Mouse (Mus musculus): ENCODE measurements at regions not wholly inside any gene's neighbourhood (a gene's known extent, or its start where the extent isn't known, plus 50 kb on each side); places are given as distances from the start of the nearest gene placed in this dataset.

DNA sequence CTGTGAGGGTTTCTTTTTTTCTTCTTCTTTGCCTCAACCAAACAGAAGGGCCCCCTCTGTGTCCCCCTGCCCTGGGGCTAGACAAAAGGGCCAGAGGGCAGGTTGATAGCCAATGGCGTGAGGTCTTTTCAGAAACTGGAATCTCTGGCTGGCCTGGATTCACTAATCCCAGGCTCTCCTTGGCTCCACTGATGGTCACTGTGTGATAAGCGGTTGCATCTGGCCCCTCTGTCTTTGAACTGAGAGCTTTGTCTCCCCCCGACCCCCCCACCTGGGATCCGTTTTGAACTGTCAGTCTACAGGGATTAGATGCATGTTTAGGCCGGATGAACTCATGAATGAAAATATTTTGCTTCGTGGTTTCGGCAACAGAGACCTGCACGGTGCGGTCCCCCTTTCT, 112.6 kb upstream of the Pitx1 start:
- TF ChIP-seq POLR2A (IDR thresholded peaks at IDR 0.05; ENCODE audit: control insufficient read depth, extremely low read depth, insufficient read depth, low read length, poor library complexity) (no peak), CTCF (IDR thresholded peaks at IDR 0.05; ENCODE audit: borderline replicate concordance, control insufficient read depth, extremely low read depth, insufficient read depth, low read length, poor library complexity) (no peak)
- H3K27me3 ChIP-seq (ENCODE audit: control insufficient read depth, insufficient read depth, low read length) = no peaks in the 10 kb centered on the region
- 90% methylated on average over 9 of the region's 9 CpGs for WGBS
- H3K4me1 ChIP-seq (replicated peaks; ENCODE audit: control insufficient read depth, insufficient read depth, low read length) = no peaks in the 10 kb centered on the region
- H3K36me3 ChIP-seq (ENCODE audit: control insufficient read depth, insufficient read depth, low read length) = no peaks in the 10 kb centered on the region
- no peak overlapping the region for H3K4me3 ChIP-seq (ENCODE audit: control insufficient read depth, insufficient read depth, low read length)
- no peak for DNase-seq
- no peak overlapping the region for H3K27ac ChIP-seq (ENCODE audit: control insufficient read depth, insufficient read depth, low read length)

DNA sequence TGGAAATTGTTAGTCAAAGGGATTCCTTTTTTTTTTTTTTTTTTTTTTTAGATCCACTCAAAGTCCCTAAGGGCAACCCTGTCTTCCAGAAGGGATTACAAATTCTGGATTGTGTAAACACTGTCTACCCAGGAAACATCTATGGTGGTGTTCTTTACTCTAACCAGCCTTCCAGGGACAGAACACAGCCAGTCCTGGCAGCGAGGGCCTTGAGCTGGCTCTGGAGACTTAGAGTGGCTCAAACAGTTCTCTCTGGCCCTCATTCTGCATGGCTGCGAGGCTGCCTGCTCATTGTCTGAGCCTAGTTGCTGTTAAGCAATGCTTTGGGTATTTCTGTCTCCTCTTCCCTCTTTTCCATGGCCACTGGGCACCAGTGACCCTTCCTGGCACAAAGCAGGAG, 112.2 kb upstream of the Pitx1 start:
- 77% methylated on average over 2 of the region's 2 CpGs for WGBS
- Histone ChIP-seq H3K4me1 (replicated peaks; ENCODE audit: control insufficient read depth, insufficient read depth, low read length) (no peaks in the 10 kb centered on the region), H3K27ac (ENCODE audit: control insufficient read depth, insufficient read depth, low read length) (no peak overlapping the region), H3K27me3 (ENCODE audit: control insufficient read depth, insufficient read depth, low read length) (no peaks in the 10 kb centered on the region), H3K36me3 (ENCODE audit: control insufficient read depth, insufficient read depth, low read length) (no peaks in the 10 kb centered on the region), H3K4me3 (ENCODE audit: control insufficient read depth, insufficient read depth, low read length) (no peak overlapping the region)
- TF ChIP-seq CTCF (IDR thresholded peaks at IDR 0.05; ENCODE audit: borderline replicate concordance, control insufficient read depth, extremely low read depth, insufficient read depth, low read length, poor library complexity) (no peak), POLR2A (IDR thresholded peaks at IDR 0.05; ENCODE audit: control insufficient read depth, extremely low read depth, insufficient read depth, low read length, poor library complexity) (no peak)
- DNase-seq = no peak

DNA sequence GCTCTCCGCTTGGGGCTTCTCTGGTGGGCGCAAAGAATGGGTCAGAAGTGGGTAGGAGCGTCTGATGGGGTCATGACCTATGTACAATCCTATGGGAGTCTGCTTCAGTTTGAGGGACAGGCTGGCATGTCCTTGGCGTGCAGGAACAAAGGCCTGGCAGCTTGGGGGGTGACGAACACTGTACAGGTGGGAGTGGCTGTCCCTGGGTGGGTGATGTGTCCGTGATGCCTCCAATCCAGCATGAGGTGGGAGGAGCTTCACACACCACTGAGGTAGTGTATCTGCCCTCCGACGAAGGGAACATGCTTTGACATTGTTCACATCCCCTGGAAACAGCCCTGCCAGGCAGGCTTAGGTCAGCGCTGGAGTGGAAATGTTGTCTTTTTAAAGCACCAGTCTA, 101.4 kb upstream of the Pitx1 start:
- H3K4me3 ChIP-seq (ENCODE audit: control insufficient read depth, insufficient read depth, low read length) = no peak overlapping the region
- 93% methylated on average over 9 of the region's 9 CpGs for WGBS
- no peak for DNase-seq
- TF ChIP-seq POLR2A (IDR thresholded peaks at IDR 0.05; ENCODE audit: control insufficient read depth, extremely low read depth, insufficient read depth, low read length, poor library complexity) = no peak
- TF ChIP-seq CTCF (IDR thresholded peaks at IDR 0.05; ENCODE audit: borderline replicate concordance, control insufficient read depth, extremely low read depth, insufficient read depth, low read length, poor library complexity) = no peak
- H3K27me3 ChIP-seq (ENCODE audit: control insufficient read depth, insufficient read depth, low read length) = no peaks in the 10 kb centered on the region
- H3K36me3 ChIP-seq (ENCODE audit: control insufficient read depth, insufficient read depth, low read length) = no peaks in the 10 kb centered on the region
- no peak overlapping the region for H3K27ac ChIP-seq (ENCODE audit: control insufficient read depth, insufficient read depth, low read length)
- H3K4me1 ChIP-seq (replicated peaks; ENCODE audit: control insufficient read depth, insufficient read depth, low read length) = no peaks in the 10 kb centered on the region; the same call in 1 of the 2 replicates

DNA sequence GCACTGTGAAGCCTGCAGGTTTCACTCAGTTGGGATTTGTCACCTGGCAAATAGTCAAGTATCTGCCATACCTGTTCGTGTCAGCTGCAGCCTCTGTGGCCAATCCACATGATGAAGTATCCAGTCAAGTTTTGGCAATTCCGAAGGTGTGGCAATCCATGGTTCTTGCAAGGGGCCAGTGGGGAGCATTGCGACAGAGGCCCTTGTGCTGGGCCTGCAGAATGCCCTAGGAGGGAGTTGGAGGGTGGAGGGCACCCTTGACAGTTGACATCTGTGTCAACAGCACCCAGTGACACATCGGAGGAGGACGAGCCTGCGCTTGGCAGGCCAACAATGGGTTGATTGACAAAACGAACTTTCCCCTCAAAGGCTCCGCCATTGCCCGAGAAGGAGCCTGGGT, 101.0 kb upstream of the Pitx1 start:
- no peaks in the 10 kb centered on the region; the same call in 1 of the 2 replicates for H3K4me1 ChIP-seq (replicated peaks; ENCODE audit: control insufficient read depth, insufficient read depth, low read length)
- no peak overlapping the region for H3K27ac ChIP-seq (ENCODE audit: control insufficient read depth, insufficient read depth, low read length)
- no peak overlapping the region for H3K4me3 ChIP-seq (ENCODE audit: control insufficient read depth, insufficient read depth, low read length)
- H3K36me3 ChIP-seq (ENCODE audit: control insufficient read depth, insufficient read depth, low read length) = no peaks in the 10 kb centered on the region
- TF ChIP-seq CTCF (IDR thresholded peaks at IDR 0.05; ENCODE audit: borderline replicate concordance, control insufficient read depth, extremely low read depth, insufficient read depth, low read length, poor library complexity) (no peak), POLR2A (IDR thresholded peaks at IDR 0.05; ENCODE audit: control insufficient read depth, extremely low read depth, insufficient read depth, low read length, poor library complexity) (no peak)
- H3K27me3 ChIP-seq (ENCODE audit: control insufficient read depth, insufficient read depth, low read length) = no peaks in the 10 kb centered on the region
- WGBS = 93% methylated on average over 9 of the region's 9 CpGs
- no peak for DNase-seq

DNA sequence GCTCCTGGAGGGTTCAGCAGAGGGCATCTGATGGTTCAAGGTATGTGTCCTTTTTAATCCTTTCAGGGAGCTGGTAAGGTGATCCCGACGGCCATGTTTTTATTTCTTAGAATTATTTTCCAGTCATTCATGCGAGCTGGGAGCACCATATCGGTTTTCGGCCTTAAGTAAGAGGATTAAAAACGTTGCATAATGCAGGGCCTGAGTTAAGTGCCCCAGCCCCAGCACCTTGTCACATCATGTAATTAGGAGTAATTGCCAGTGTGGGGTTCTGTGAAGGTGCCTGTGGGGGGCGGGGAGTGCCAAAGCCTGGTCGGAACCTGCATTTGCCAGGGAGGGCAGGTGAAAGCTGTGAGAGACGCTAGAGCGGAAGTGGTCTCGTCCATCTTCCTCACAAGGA, 94.6 kb upstream of the Pitx1 start:
- Histone ChIP-seq H3K27me3 (ENCODE audit: control insufficient read depth, insufficient read depth, low read length) (no peaks in the 10 kb centered on the region), H3K27ac (ENCODE audit: control insufficient read depth, insufficient read depth, low read length) (no peak overlapping the region), H3K36me3 (ENCODE audit: control insufficient read depth, insufficient read depth, low read length) (no peaks in the 10 kb centered on the region), H3K4me1 (replicated peaks; ENCODE audit: control insufficient read depth, insufficient read depth, low read length) (no peaks in the 10 kb centered on the region), H3K4me3 (ENCODE audit: control insufficient read depth, insufficient read depth, low read length) (no peak overlapping the region)
- TF ChIP-seq POLR2A (IDR thresholded peaks at IDR 0.05; ENCODE audit: control insufficient read depth, extremely low read depth, insufficient read depth, low read length, poor library complexity) (no peak), CTCF (IDR thresholded peaks at IDR 0.05; ENCODE audit: borderline replicate concordance, control insufficient read depth, extremely low read depth, insufficient read depth, low read length, poor library complexity) (no peak)
- WGBS = 92% methylated on average over 11 of the region's 11 CpGs
- DNase-seq = no peak

DNA sequence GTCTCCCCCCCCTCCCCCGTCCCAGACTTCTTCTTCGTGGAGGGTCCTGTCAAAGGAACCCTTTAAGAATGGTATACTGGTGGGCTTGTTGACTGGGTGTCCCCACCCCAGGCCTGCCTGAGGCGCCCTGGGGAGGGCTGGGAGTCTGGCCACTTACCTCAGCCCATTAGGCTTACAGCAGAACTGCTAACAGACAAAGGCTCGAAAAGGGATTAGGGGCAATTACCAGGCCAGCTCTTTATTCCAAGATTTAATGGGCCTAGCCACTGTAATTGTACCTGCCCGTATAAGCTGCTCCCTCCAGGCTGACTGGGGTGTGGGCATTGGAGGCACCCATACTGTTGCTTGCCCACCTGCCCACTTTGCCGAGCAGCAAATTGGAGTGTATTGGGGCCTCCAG, 93.8 kb upstream of the Pitx1 start:
- Histone ChIP-seq H3K4me1 (replicated peaks; ENCODE audit: control insufficient read depth, insufficient read depth, low read length) (no peaks in the 10 kb centered on the region), H3K36me3 (ENCODE audit: control insufficient read depth, insufficient read depth, low read length) (no peaks in the 10 kb centered on the region), H3K27me3 (ENCODE audit: control insufficient read depth, insufficient read depth, low read length) (no peaks in the 10 kb centered on the region), H3K27ac (ENCODE audit: control insufficient read depth, insufficient read depth, low read length) (no peak overlapping the region), H3K4me3 (ENCODE audit: control insufficient read depth, insufficient read depth, low read length) (no peak overlapping the region)
- no peak for DNase-seq
- WGBS = 93% methylated on average over 6 of the region's 6 CpGs
- TF ChIP-seq POLR2A (IDR thresholded peaks at IDR 0.05; ENCODE audit: control insufficient read depth, extremely low read depth, insufficient read depth, low read length, poor library complexity) = no peak
- TF ChIP-seq CTCF (IDR thresholded peaks at IDR 0.05; ENCODE audit: borderline replicate concordance, control insufficient read depth, extremely low read depth, insufficient read depth, low read length, poor library complexity) = no peak

DNA sequence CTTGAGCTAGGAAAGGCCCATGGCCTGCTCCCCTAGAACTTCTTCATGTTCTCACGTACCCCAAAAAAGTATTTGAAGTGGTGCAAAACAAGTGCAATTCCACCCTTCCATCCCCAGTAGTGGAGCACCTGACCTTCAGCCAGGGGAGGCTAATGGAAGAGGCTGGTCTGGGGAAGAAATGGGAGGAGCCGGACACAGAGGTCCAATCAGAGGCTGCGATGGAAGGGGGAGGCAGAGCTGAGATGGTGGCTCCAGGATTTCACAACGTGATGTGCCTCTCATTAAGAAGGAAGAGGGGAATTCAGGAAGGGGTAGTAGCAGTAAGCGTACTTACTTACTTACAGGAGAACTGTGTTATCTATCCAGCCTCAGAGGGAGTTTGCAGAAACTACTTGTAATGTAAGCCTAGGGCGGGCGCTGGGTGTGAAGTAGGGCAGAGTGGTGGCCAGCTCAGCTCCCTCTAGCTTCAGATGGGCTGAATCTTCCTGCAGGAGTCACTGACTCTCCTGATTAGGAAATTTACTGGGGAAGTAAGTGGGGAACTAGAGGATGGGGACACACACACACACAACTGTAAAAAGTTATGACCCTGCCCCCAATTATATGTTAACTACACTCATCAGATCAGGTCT, 87.6 kb upstream of the Pitx1 start:
- no peaks in the 10 kb centered on the region; the same call in 1 of the 2 replicates for H3K27me3 ChIP-seq (ENCODE audit: control insufficient read depth, insufficient read depth, low read length)
- WGBS = 32% methylated on average over 7 of the region's 7 CpGs
- H3K27ac ChIP-seq (ENCODE audit: control insufficient read depth, insufficient read depth, low read length) = no peak overlapping the region
- no peak for TF ChIP-seq POLR2A (IDR thresholded peaks at IDR 0.05; ENCODE audit: control insufficient read depth, extremely low read depth, insufficient read depth, low read length, poor library complexity)
- no peak for TF ChIP-seq CTCF (IDR thresholded peaks at IDR 0.05; ENCODE audit: borderline replicate concordance, control insufficient read depth, extremely low read depth, insufficient read depth, low read length, poor library complexity)
- H3K4me3 ChIP-seq (ENCODE audit: control insufficient read depth, insufficient read depth, low read length) = no peak overlapping the region
- H3K36me3 ChIP-seq (ENCODE audit: control insufficient read depth, insufficient read depth, low read length) = no peaks in the 10 kb centered on the region
- DNase-seq = no peak
- H3K4me1 ChIP-seq (replicated peaks; ENCODE audit: control insufficient read depth, insufficient read depth, low read length) = no peaks in the 10 kb centered on the region
